Mouse (Mus musculus): Measurements from ENCODE around the gene Mgam. TPM values are rescaled to one million over a fixed set of nuclear protein-coding genes. Genes with fewer than 3 reads are reported as not detected.
"Not testable (repeated sequence)": the region's sequence is repeated elsewhere in the genome, so short reads cannot be mapped to it uniquely, and the experiment has no call there.

Gene Mgam
- 0.17 TPM in 1 of 2 replicates, not detected in the other for polyA plus RNA-seq (2014; fragmentation: Nextera tagmentation; extraction: Ambion mirVana)

DNA sequence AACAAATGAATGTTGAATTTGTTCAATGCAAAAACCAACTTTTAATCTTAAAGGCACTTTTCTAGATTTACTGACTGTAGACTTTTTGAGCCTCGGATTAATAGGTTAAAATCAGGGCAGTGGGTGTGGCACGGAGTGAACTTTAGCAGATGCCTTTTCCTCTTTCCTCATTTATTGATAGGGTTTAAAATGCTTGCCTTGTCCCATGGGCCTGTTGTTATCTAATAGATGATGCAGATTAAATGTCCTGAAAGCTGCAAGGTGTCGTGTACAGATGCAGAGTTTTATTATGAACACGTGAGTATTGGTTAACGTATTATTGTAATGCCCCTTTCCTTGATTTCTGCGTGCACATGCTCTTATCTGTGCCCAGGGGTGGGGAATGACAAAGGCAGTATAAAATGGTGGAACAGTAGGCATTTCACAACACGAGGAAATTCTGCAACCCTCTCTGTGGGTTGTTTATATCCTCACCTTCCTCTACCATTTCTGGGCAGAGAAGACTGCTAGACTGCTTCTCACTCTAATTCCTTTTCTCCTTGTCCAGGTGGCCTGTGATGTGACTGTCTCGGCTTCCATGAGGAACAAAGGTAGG, at the start of gene Mgam:
TSS of gene Mgam (plus strand) at position 426 of the 595 bp plus-strand sequence.
- Histone ChIP-seq H3K9ac (ENCODE audit: low read length) (no peak within 1 kb of the TSS), H3K27me3 (replicated peaks; ENCODE audit: control insufficient read depth, insufficient read depth, low read length) (no peaks in the 10 kb centered on the region), H3K4me1 (ENCODE audit: control insufficient read depth, insufficient read depth, low read length) (no peaks in the 10 kb centered on the region), H3K9me3 (replicated peaks; ENCODE audit: control insufficient read depth, low read length) (no peaks in the 10 kb centered on the region), H3K36me3 (ENCODE audit: control insufficient read depth, insufficient read depth, low read length) (no peaks in the 10 kb centered on the region), H3K27ac (ENCODE audit: low read depth, low read length) (no peak within 1 kb of the TSS), H3K4me2 (ENCODE audit: low read length) (no peak within 1 kb of the TSS), H3K4me3 (ENCODE audit: low read depth, low read length) (no peak within 1 kb of the TSS)
- ATAC-seq: no peak
- 88% methylated on average over 8 of the region's 8 CpGs for WGBS
- DNase-seq (ENCODE audit: low spot score): no peak

DNA sequence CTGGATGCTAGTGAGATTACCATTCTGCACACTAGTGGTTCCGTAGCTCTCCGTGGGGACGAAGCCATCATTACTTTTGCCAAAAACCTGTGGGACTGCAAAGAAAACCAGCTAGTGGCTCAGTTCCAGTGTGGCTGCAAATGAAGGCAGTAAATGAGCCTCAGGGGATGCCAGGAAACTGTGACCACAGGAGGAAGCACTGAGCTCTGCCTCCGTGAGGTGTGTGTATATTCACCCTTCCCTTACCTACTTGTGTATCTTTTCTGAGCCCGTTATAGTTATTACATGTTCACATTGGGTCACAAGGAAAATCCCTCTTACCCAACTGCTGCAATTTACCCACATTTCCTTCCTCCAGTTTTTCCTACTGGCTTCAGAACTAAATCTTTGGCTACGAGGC, 44.3 kb upstream of the Mgam start:
- 84% methylated on average over 6 of the region's 6 CpGs for WGBS
- Histone ChIP-seq H3K4me1 (ENCODE audit: control insufficient read depth, insufficient read depth, low read length) (no peaks in the 10 kb centered on the region), H3K4me3 (ENCODE audit: low read depth, low read length) (no peak overlapping the region), H3K9me3 (replicated peaks; ENCODE audit: control insufficient read depth, low read length) (no peaks in the 10 kb centered on the region), H3K36me3 (ENCODE audit: control insufficient read depth, insufficient read depth, low read length) (no peaks in the 10 kb centered on the region), H3K9ac (ENCODE audit: low read length) (no peak overlapping the region), H3K4me2 (ENCODE audit: low read length) (no peak overlapping the region), H3K27ac (ENCODE audit: low read depth, low read length) (no peak overlapping the region), H3K27me3 (replicated peaks; ENCODE audit: control insufficient read depth, insufficient read depth, low read length) (no peaks in the 10 kb centered on the region)
- ATAC-seq (no peak), DNase-seq (ENCODE audit: low spot score) (no peak)

DNA sequence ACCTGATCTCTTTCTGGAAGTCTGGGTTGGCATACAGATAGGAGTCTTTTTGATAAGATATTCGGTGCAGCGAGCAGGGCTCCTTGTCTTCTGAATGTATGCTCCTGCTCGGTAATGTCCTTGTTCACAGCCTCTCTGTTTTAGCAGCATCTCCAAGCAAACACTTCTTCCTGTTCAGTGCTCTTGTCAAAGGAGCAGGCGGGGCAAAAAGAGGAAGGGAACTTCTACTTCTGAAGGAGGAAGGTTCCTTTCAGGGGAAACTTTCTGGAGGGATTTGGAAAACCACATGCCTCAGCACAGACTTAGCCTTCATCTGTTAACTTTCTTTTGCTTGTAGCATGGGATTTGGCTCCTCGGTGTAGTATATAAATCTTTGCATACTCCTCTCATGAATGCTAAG, 43.0 kb upstream of the Mgam start, which contains the start of gene Clec5a:
TSS of gene Clec5a (minus strand) at position 177 of the 400 bp plus-strand sequence.
- Histone ChIP-seq H3K9me3 (replicated peaks; ENCODE audit: control insufficient read depth, low read length) (no peaks in the 10 kb centered on the region), H3K27me3 (replicated peaks; ENCODE audit: control insufficient read depth, insufficient read depth, low read length) (no peaks in the 10 kb centered on the region), H3K36me3 (ENCODE audit: control insufficient read depth, insufficient read depth, low read length) (no peaks in the 10 kb centered on the region), H3K4me2 (ENCODE audit: low read length) (no peak within 1 kb of the TSS), H3K4me3 (ENCODE audit: low read depth, low read length) (no peak within 1 kb of the TSS), H3K4me1 (ENCODE audit: control insufficient read depth, insufficient read depth, low read length) (no peaks in the 10 kb centered on the region), H3K9ac (ENCODE audit: low read length) (no peak within 1 kb of the TSS), H3K27ac (ENCODE audit: low read depth, low read length) (no peak within 1 kb of the TSS)
- DNase-seq (ENCODE audit: low spot score) (no peak), ATAC-seq (no peak)
- WGBS: 81% methylated on average over 5 of the region's 5 CpGs

DNA sequence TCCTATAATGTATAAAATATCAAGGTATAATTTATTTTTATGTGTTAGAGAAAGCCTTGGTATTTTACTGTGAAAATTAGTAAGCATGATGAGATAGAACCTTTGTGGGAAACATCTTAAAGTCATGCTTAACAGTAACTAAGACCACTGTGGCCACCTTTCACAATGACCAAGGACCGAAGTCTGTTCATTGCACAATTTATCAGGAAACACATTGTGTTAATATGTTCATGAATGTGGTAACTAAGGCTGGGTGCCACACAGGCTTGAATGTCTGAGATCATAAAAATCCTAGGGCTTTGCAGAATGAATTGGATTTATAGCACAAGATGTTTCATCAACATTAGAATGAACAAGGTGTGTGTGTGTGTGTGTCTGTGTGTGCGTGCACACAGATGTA, 40.3 kb upstream of the Mgam start:
- 100% methylated on average over 2 of the region's 2 CpGs for WGBS
- Histone ChIP-seq H3K4me1 (ENCODE audit: control insufficient read depth, insufficient read depth, low read length) (no peaks in the 10 kb centered on the region), H3K4me2 (ENCODE audit: low read length) (no peak overlapping the region), H3K4me3 (ENCODE audit: low read depth, low read length) (no peak overlapping the region), H3K27me3 (replicated peaks; ENCODE audit: control insufficient read depth, insufficient read depth, low read length) (no peaks in the 10 kb centered on the region), H3K27ac (ENCODE audit: low read depth, low read length) (no peak overlapping the region), H3K9me3 (replicated peaks; ENCODE audit: control insufficient read depth, low read length) (no peaks in the 10 kb centered on the region), H3K9ac (ENCODE audit: low read length) (no peak overlapping the region), H3K36me3 (ENCODE audit: control insufficient read depth, insufficient read depth, low read length) (no peaks in the 10 kb centered on the region)
- ATAC-seq (no peak), DNase-seq (ENCODE audit: low spot score) (no peak)

DNA sequence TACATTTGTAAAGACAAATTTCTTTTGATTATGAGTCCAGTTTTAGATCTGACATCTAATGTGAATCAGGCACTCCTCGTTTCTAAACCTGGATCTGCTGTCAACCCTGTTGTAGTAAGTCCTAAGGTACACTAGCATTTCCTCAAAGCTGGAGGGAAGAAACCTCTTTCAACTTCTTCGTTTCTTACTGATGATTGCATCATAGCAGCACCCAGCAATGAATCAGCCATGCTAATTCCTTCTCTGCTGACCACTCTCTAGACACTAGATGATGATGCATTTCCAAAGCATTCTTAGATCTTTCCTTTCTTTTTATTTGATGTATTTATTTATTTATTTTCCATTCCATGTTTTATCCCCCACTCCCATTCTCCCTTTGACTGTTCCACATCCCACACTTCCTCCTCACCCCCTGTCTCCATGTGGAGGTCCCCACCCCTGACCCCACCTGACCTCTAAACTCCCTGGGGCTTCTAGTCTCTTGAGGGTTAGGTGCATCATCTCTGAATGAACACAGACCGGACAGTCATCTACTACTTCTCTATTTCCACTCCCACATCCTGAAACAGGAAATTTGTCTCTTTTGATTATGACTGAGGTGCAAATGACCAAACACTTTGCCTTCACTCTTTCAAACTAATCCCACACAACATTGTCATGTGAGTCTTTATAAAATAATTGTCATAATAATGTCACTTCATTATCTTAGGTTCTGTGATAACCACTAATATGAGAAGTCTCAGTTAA, 33.7 kb upstream of the Mgam start:
- no peak overlapping the region for H3K4me3 ChIP-seq (ENCODE audit: low read depth, low read length)
- H3K4me2 ChIP-seq (ENCODE audit: low read length): no peak overlapping the region
- DNase-seq (ENCODE audit: low spot score): no peak
- no peaks in the 10 kb centered on the region for H3K27me3 ChIP-seq (replicated peaks; ENCODE audit: control insufficient read depth, insufficient read depth, low read length)
- H3K9ac ChIP-seq (ENCODE audit: low read length): no peak overlapping the region
- H3K36me3 ChIP-seq (ENCODE audit: control insufficient read depth, insufficient read depth, low read length): no peaks in the 10 kb centered on the region
- no peak overlapping the region for H3K27ac ChIP-seq (ENCODE audit: low read depth, low read length)
- WGBS: 77% methylated on average over 3 of the region's 3 CpGs
- H3K4me1 ChIP-seq (ENCODE audit: control insufficient read depth, insufficient read depth, low read length): no peaks in the 10 kb centered on the region
- ATAC-seq: no peak
- H3K9me3 ChIP-seq (replicated peaks; ENCODE audit: control insufficient read depth, low read length): no peaks in the 10 kb centered on the region

GRCm38 (mm10) chr6:40598546-40598945, 30.1 kb upstream of the Mgam start:
- H3K27ac ChIP-seq (ENCODE audit: low read depth, low read length); H3K9me3 ChIP-seq (replicated peaks; ENCODE audit: control insufficient read depth, low read length); H3K27me3 ChIP-seq (replicated peaks; ENCODE audit: control insufficient read depth, insufficient read depth, low read length); ATAC-seq; DNase-seq (ENCODE audit: low spot score); H3K36me3 ChIP-seq (ENCODE audit: control insufficient read depth, insufficient read depth, low read length); H3K9ac ChIP-seq (ENCODE audit: low read length); H3K4me1 ChIP-seq (ENCODE audit: control insufficient read depth, insufficient read depth, low read length); H3K4me2 ChIP-seq (ENCODE audit: low read length); H3K4me3 ChIP-seq (ENCODE audit: low read depth, low read length): not testable (repeated sequence)
- 27% methylated on average over 4 of the region's 4 CpGs for WGBS

GRCm38 (mm10) chr6:40607431-40607830, 21.2 kb upstream of the Mgam start:
- no peaks in the 10 kb centered on the region for H3K36me3 ChIP-seq (ENCODE audit: control insufficient read depth, insufficient read depth, low read length)
- H3K4me2 ChIP-seq (ENCODE audit: low read length): no peak overlapping the region
- H3K9me3 ChIP-seq (replicated peaks; ENCODE audit: control insufficient read depth, low read length): no peaks in the 10 kb centered on the region
- H3K27ac ChIP-seq (ENCODE audit: low read depth, low read length): no peak overlapping the region
- H3K27me3 ChIP-seq (replicated peaks; ENCODE audit: control insufficient read depth, insufficient read depth, low read length): no peaks in the 10 kb centered on the region
- H3K4me3 ChIP-seq (ENCODE audit: low read depth, low read length): no peak overlapping the region
- ATAC-seq (no peak), DNase-seq (ENCODE audit: low spot score) (peak; percentile 59)
- H3K9ac ChIP-seq (ENCODE audit: low read length): no peak overlapping the region
- H3K4me1 ChIP-seq (ENCODE audit: control insufficient read depth, insufficient read depth, low read length): no peaks in the 10 kb centered on the region

- DNase-seq (ENCODE audit: low spot score) (peak; percentile 90), ATAC-seq (peak; percentile 90; the same call in 1 of the 2 replicates)
- H3K4me3 ChIP-seq (ENCODE audit: low read depth, low read length): no peak overlapping the region
- no peaks in the 10 kb centered on the region for H3K27me3 ChIP-seq (replicated peaks; ENCODE audit: control insufficient read depth, insufficient read depth, low read length)
- no peak overlapping the region for H3K4me2 ChIP-seq (ENCODE audit: low read length)
- no peaks in the 10 kb centered on the region for H3K36me3 ChIP-seq (ENCODE audit: control insufficient read depth, insufficient read depth, low read length)
- no peaks in the 10 kb centered on the region for H3K9me3 ChIP-seq (replicated peaks; ENCODE audit: control insufficient read depth, low read length)
- H3K27ac ChIP-seq (ENCODE audit: low read depth, low read length): no peak overlapping the region
- no peak overlapping the region for H3K9ac ChIP-seq (ENCODE audit: low read length)
- WGBS: 40% methylated on average over 8 of the region's 8 CpGs
- no peaks in the 10 kb centered on the region for H3K4me1 ChIP-seq (ENCODE audit: control insufficient read depth, insufficient read depth, low read length)
Observed at GRCm38 (mm10) chr6:40610244-40610643, 18.4 kb upstream of the Mgam start.

DNA sequence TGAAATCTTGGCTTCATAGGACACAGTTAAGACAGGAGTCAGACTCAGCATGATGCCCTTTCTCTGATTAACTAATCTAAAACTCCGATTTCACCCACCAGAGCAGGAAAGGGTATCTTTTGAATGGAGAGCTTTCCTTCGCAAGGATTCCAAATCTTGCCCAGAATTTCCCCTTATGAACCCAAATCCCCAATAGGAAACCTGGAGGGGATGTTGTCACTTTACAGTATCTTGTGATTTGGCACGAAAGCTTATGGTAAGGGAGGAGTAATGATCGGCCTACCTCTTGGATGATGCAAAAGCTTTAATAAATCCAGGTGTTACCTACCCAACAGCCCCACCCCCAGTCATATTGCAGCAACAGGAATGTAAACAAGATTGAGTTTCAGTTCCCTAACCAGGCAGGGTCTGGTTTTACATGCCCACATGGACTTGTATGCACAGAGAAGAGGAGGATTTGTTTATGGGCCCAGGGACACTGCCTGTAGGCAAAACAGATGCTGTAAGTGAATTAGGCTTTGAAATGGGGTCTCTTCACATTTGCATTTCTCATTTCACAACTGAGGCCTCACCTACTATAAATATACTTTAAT, 15.3 kb upstream of the Mgam start, which contains the start of gene Tas2r138:
TSS of gene Tas2r138 (minus strand) at position 51 of the 593 bp plus-strand sequence.
- Histone ChIP-seq H3K4me1 (ENCODE audit: control insufficient read depth, insufficient read depth, low read length) (no peaks in the 10 kb centered on the region), H3K27ac (ENCODE audit: low read depth, low read length) (no peak within 1 kb of the TSS), H3K4me3 (ENCODE audit: low read depth, low read length) (no peak within 1 kb of the TSS), H3K9ac (ENCODE audit: low read length) (no peak within 1 kb of the TSS), H3K9me3 (replicated peaks; ENCODE audit: control insufficient read depth, low read length) (no peaks in the 10 kb centered on the region), H3K27me3 (replicated peaks; ENCODE audit: control insufficient read depth, insufficient read depth, low read length) (no peaks in the 10 kb centered on the region), H3K36me3 (ENCODE audit: control insufficient read depth, insufficient read depth, low read length) (no peaks in the 10 kb centered on the region), H3K4me2 (ENCODE audit: low read length) (no peak within 1 kb of the TSS)
- 84% methylated on average over 4 of the region's 4 CpGs for WGBS
- no peak for ATAC-seq
- DNase-seq (ENCODE audit: low spot score): no peak
